Mouse (Mus musculus) kidney, postnatal 14 days (tissue): ENCODE results near the gene R3hdm1.
"Not testable (repeated sequence)": the region's sequence is repeated elsewhere in the genome, so short reads cannot be mapped to it uniquely, and the experiment has no call there.

Experiments
- DNase-seq: peaks from one replicate; pipeline ENCODE4 v3.0.0; 2022; ENCODE audit warnings: mixed read lengths

The R3hdm1 gene

DNA sequence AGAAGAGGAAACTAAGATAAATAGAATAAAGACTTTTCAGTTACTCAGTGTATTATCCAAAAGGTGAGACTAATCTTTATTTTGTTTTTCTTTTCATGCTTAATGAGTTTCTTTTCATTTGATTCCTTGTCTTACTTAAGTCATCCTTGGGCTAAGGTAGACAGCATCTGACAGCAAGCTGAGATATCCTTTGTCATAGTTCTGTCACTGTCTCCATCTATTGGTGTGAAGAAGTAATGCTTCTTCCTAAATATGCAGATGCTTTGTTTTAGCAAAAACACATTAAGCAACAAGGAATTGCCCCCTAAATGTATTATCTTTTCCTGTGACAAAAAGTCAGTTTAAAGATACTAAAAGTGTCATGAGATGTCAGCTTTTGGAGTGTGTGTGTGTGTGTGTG is 37.9 kb downstream of the R3hdm1 start:
- DNase-seq = no peak

DNA sequence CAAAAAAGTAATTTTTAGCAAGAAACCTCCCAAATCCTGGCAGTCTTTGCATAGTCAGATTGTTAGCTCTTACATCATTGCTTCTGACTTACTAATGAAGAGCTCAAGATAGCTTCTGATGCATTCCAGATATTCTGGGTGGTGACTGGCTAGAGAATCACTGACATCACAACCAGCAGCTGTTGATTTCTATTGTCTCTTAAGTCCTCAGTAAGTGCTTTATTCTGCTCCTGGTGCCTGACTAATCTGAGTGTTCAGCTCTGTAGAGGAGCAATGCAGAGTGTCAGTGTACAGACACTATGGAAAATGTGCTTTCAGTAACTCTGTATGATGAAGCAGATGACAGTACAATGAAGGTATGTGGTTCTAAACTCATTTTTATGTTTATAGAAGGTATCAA is 38.6 kb downstream of the R3hdm1 start:
- DNase-seq = no peak

DNA sequence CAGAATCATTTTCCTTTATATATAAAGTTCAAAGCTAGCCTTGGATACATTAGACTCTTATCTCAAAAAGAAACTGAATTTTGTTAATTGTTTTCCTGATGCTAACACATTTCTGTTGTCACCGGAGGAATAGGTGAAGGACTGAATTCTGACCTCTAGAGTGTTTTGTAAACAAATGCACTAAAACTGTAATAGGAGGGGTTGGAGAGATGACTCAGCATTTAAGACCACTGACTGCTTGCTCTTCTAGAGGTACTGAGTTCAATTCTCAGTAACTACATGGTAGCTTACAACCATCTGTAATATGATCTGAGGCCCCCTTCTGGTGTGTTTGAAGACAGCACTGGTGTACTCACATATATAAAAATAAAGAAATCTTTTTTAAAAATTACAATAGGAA is 63.9 kb downstream of the R3hdm1 start:
- no peak for DNase-seq

DNA sequence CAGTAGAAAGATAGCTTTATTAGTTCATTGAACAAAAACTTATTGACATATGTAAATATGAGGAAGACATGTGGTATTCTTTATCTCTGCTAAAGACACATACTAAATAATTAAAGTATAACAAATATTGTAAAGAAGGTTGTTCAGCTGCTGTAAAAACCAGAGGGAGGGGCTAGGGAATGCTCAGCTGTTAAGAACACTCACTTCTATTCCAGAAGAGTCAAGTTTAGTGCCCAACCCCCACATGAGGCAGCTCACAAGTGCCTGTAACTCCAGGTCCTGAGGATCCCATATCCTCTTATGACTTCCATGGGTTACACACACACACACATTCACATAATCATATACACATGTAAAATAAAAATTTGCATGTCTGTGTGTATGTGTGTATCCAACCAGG is 67.0 kb downstream of the R3hdm1 start:
- no peak for DNase-seq

DNA sequence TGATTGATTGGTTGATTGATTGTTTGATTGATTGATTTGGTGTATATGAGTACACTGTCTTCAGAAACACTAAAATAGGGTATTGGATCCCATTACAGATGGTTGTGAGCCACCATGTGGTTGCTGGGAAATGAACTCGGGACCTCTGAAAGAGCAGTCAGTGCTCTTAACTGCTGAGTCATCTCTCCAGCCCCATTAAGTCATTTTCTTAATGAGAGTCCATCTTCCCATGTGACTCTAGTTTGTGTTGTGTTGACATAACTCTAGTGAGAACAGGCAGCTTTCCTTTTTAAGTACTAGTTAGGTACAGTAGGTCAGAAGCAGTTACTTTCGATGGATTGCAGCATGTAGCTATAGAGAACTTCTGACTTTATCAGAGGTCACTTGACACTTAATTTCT is 88.3 kb downstream of the R3hdm1 start:
- DNase-seq = no peak

DNA sequence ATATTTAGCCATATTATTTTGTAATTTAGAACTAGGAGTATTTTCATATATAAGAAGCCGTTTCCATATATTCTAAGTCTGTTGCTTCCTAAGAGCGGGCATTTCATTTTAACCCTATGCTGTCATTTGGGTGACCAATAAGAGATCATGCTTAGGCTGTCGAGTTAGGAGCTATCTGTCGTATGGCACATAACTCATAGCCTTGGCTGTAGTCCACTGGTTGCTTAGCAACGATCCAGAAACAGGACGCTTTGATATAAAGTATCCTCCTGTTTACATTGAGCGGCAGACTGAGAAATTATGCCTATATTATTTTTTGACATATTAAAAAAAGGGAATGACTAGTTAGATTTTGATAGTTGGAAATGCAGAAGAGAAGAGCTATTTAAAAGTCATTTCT is 89.3 kb downstream of the R3hdm1 start:
- DNase-seq = no peak

DNA sequence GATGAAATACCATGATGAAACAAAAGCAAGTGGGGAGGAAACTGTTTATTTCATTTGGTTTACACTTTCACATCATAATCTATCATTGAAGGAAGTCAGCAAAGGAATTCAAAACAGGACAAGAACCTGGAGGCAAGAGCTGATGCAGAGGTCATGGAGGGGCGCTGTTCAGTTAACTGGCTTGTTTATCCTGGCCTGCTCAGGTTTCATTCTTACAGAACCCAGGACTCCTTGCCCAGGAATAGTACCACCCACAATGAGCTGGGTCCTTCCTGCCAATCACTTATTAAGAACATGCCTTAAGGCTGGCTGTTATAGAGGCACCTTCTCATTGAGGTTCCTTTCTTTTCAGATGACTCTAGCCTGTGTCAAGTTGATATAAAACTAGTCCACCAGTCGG is 90.9 kb downstream of the R3hdm1 start:
- no peak for DNase-seq

DNA sequence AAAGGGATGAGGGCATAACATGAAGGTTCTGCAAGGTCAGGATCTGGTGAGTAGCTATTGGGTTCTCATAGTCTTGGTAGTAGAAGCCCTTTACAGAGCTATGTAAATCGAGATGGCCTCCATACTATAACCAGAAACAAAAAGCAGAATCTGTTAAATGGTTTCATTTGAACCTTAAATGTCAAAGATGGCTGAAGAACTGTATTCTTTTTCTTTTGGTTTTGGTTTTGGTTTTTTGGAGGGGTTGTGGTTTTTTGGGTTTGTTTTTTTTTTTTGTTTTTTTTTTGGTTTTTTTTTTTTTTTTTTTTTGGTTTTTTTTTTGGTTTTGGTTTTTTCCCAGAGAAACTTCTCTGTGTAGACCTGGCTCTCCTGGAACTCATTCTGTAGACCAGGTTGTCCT is 94.3 kb downstream of the R3hdm1 start:
- DNase-seq = no peak

DNA sequence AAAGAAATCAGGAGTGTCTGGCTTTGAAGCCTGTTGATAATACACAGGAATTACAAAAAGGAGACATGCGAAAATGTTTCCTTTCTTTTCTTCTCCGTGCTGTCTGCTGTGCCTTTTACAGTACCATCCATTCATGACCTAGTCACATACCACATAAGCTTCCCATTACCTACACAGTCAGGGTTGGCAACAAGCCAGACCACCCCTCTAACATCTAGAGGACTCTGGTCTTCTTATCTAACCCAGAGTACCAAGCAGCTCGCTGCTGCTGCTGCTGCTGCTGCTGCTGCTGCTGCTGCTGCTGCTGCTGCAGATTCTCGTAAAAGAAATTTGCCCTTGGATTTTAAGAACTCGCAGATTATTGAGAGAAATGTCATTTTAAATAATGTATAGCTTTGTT is 110.2 kb downstream of the R3hdm1 start:
- no peak for DNase-seq

DNA sequence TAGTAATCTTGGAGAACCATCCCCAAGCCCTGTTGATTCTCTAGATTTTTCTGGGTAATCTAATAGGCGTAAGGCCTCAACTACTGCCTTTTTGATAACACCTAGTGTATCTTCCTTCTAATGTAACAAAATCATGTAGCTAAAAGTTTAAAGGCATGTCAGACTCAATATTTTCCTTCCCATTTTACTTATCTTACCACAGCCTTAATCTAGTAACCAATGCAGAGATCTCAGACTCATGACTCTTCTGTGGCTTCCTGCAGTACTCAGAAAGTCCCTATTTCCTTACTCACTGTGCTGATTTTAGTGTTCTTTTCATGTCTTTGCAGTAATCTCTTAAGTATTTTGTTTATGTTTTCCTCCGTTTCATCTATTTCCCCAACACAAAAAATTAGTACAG is 118.8 kb downstream of the R3hdm1 start:
- DNase-seq = no peak

DNA sequence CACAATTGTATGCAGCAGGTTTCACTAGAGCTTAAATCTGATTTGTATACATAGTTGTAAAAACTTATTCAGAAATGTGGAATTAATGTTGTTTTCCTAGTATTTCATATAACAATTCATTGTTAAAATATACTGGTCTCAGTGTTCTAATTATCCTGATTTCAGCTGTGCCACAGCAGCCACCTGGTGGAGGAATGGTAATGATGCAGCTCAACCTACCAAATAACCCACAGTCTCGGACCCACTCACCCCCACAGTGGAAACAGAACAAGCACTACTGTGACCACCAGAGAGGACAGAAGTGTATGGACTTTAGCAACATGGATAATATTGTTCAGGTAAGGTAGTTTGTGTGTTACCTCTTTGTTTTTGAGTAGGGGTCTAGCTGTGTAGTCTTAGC is 120.2 kb downstream of the R3hdm1 start:
- DNase-seq = no peak

DNA sequence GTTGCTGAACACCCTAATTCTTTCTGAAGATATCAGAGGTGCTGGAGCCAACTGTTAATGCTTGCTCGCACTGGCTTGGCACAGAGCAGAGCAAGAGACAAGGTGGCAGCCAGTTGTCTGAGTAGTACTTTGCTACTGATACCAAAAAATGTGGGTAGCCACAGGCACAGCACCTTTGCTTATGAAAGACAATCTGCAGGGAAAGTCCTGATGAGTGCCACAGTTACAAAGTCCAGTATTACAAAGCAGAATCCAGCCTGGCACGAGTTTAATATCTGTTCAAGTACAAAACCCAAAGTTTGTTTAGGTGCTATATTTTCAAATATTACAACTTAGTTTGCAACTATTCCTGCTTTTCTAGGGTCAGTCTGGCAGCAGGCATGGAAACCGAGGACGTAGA is 132.1 kb downstream of the R3hdm1 start:
- DNase-seq = no peak

DNA sequence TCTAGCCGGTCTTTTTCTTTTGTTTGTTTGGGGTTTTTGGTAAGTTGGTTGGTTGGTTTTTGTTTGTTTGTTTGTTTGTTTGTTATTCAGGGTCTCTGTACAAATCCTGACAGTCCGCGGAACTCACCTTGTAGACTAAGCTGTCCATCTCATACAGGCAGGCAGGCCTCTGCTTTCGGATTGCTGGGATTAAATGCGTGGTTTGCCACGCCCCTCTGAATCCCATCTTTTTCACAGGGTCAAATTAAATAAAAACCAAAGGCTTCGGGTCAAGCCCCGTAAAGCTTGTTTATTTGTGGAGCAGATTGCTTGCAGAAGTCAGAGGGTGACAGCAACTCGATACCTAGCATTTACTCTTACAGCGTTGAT is 140.5 kb downstream of the R3hdm1 start, which contains the start of gene Ubxn4:
Gene Ubxn4 (plus strand): TSS at position 338 of the 369 bp plus-strand sequence.
- no peak for DNase-seq

DNA sequence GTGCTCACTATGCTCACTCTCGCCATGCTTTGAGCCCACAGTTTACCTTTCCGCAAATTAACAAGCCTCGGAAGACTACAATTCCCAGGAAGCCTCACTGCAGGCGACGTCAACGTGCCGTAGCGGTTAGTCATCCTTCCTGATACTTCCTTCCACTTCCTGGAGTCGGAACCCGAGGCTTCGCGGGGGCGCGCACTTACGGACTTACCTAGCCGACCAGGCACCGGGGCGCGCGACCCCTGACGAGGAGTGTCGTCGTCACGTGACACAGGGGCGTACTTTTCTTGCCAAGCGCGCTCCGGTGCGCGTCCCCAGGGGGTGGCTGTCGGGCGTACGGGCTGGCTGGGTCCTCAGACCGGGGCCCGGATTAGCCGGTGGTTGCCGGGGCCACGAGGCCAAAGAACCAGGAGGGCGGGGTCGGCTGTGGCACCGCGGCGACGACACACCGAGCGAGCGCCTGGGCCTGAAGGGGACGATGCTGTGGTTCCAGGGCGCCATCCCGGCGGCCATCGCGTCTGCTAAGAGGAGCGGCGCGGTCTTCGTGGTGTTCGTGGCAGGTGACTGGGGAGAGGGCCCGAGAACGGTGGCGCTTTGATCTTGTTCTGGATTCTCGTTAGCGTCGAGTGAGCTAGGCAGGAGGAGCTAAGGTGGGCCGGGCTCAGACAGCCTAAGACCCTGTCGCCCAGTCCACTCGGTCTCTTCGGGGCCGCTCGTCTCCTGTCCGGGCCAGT is 141.1 kb downstream of the R3hdm1 start:
- DNase-seq = peak; percentile 98

DNA sequence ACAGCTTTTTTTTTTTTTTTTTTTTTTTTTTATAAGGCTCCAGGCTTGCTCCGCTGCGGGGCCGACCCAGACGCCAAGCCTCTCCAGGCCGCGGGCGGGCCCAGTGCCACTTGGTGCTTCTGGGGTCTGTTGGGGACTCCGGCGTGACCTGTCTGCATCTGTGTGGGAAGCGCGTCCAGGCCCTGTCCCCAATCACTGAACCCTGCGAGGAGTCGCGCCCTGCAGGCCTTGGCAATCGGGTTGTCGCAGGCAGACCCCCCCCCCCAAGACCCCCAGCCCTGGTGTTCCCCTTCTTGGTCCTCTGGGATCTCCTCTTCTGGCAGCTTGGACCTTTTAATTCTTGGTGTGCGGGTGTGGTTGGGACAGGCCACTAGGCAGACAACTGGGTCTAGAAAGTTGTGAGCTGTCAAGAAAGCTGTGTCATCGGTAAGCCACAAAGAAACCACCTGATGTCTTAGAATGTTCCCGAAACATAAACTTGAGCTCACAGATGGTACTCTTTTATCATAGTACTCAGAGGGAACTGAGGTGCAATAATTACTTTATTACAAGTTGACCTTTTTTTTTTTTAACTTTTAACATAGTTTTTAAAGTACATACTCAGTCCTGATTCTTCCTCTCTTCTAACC is 141.7 kb downstream of the R3hdm1 start:
- no peak for DNase-seq

DNA sequence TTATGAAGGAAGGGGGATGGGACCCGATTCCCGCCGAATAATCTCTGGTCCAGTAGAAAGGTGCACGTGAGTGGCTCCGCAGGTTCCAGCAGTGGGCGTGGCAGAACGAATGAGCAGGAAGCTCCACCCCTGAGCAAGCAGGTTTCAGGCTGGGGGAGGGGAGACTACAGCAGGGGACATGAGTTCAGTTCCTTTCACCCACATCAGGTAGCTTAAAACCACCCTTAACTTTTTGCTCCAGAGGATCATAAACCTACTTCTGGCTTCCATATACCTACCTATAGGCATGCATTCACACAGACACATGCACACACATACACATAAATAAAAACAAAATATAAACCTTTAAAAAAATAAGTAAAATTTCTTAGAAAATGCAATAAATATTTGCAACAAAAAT is 164.0 kb downstream of the R3hdm1 start:
- not testable (repeated sequence) for DNase-seq

DNA sequence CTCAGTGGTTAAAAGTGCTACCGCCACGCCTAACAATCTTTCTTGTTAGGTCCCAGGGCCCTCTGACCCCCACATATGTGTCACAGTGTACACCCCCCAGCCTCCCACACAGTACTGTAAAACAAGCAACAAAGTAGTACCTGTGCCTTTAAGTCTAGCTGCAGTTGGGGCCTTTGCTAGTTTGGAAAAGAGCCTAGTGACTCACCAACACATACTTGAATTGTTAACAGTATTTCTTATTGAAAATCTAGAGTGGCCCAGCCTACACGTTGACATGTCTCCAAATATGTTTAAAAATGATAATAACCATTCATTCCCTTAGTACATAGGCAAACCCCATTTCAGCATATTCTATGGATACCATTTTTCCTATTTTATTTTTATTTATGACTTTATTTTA is 167.6 kb downstream of the R3hdm1 start:
- no peak for DNase-seq

DNA sequence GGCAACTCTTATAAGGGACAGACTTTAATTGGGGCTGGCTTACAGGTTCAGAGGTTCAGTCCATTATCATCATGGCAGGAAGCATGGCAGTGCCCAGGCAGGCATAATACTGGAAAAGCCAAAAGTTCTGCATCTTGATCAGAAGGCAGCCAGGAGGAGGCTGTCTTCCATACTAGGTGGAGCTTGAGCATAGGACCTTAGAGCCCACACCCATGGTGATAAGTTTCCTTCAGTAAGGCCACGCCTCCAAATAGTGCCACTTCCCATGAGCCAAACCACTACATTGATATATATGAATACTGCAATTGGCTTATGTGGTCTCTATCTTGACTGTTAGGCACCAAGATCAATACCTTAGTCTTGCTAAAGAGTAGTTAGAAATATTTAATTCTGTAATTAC is 172.8 kb downstream of the R3hdm1 start:
- DNase-seq = no peak

DNA sequence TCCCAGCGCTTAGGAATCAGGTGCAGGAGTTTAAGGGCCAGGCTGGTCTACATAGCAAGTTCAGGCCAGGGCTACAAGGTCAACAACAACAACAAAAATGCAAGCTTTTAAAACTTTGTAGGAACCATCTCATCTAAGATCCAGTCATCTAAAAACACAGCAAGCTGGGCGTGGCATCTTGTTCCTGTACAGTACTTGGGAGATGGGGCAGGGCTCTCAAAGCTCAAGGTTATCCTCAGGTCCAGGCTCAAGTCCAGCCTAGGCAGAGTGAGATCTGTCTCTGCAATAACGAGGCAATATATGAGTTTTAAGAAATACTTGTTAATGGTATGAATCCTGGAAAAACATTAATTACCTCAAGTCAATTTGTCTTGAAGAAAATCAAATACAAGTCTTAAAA is 175.5 kb downstream of the R3hdm1 start:
- no peak for DNase-seq

DNA sequence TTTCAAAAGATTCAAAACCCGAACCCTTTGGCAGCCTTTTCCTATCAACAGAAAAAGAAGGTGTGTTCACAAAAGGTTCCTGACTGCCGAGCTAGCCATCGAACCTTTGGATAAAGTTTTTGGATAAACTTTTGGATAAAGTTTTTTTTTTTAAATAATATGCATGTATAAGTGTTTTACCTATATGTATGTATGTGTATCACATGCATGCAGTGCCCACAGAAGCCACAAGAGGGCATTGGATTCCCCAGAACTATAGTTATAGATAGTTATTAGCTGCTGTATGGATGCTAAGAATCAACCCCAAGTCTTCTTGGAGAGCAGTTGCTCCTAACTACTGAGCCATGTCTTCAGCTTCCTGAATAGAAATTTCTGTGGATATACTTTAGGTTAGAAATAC is 178.7 kb downstream of the R3hdm1 start:
- no peak for DNase-seq

DNA sequence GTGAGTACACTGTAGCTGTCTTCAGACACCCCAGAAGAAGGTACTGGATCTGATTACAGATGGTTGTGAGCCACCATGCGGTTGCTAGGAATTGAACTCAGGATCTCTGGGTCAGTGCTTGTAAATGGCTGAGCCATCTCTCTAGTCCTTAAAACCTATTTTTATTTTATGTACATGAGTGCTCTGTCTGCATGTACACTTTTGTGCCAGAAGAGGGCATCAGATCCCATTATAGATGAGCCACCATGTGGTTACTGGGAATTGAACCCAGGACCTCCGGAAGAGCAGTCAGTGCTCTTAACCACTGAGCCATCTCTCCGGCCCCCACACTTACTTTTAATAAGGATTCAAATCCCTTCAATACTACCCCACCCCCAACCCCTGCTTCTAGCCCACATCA is 179.8 kb downstream of the R3hdm1 start:
- DNase-seq = no peak

DNA sequence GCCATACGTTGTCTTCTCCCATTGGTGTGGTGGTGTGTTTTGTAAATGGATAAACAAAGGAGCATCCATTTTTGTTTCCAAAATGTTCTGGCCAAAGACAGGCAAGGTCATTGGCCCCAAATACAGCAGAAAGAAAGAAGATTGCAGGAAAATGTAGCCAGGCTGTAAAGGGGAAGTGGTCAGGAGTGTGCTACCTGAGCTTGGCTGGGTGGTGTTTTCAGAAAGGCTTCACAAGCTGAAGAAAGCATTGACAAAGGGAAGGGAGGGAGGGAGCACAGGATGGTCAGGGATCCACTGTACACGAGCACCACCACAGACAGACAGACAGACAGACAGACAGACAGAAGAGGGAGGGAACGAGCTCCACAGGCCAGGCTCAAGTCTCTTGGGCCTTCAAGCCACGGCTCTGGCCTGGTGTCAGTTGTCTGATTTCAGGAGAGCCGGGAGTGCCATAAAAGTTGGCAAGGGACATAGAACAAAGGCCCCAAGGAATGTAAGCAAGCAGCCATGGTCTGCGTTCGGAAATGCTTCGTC is 181.1 kb downstream of the R3hdm1 start:
- no peak for DNase-seq

DNA sequence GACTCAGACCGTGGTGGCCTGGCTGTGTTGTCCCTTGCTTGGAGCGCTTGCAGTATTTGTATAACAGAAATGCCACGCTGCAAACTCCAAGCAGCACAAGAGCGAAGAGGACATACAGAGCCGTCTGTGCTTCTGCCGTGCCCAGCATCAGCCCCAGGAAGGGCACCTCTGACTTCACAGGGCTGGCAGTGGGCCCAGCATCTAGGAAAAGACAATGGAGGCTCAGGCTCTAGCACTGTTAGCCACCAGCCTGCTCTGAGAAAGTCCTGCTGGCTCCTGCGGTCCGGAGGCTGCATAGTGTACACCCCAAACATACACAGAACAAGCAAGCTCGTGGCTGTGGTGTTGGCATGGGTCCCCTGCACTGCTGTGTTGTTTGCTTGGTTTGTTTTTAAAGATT is 182.0 kb downstream of the R3hdm1 start:
- no peak for DNase-seq
